Mouse (Mus musculus): ENCODE data around the gene Il31ra. TPM values are rescaled to one million over a fixed set of nuclear protein-coding genes. Genes with fewer than 3 reads are reported as not detected.

Il31ra gene
- polyA plus RNA-seq, 1 experiment from 2014 or later, result 0.06 TPM

DNA sequence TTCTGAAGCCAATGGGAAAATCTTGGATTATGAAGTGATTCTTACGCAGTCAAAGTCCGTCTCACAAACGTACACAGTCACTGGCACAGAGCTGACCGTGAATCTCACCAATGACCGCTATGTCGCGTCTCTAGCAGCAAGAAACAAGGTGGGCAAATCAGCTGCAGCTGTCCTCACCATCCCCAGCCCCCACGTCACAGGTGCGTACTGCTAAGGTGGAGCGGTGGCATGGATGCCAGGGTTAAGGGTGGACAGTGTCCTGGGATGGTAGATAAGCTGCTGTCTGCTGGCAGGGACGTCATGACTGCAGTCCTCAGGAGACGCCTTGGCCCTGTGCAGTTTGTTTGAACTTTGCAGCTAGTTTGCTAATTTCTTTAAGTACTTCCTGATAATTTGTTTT is 99.6 kb downstream of the Il31ra start:
- Histone ChIP-seq H3K9ac (replicated peaks) (no peak overlapping the region), H3K27ac (ENCODE audit: low read depth) (no peak overlapping the region), H3K4me2 (ENCODE audit: low read depth, low read length) (no peak overlapping the region), H3K4me3 (ENCODE audit: low read depth, low read length) (no peak overlapping the region), H3K36me3 (replicated peaks; ENCODE audit: insufficient read depth, low read length) (peaks cover 49% of the 10 kb centered on the region), H3K4me1 (ENCODE audit: insufficient read depth) (no peaks in the 10 kb centered on the region), H3K27me3 (ENCODE audit: insufficient read depth, low read length) (no peaks in the 10 kb centered on the region), H3K9me3 (ENCODE audit: low read length) (no peaks in the 10 kb centered on the region)
- 89% methylated on average over 12 of the region's 12 CpGs for WGBS (ENCODE audit: insufficient replicate concordance)
- TF ChIP-seq EP300 (IDR thresholded peaks at IDR 0.05; ENCODE audit: low read depth) (no peak), CTCF (IDR thresholded peaks at IDR 0.05; ENCODE audit: low read depth) (no peak)
- DNase-seq (no peak), ATAC-seq (no peak)

- no peak overlapping the region for H3K27ac ChIP-seq (ENCODE audit: low read depth)
- H3K4me3 ChIP-seq (ENCODE audit: low read depth, low read length), result no peak overlapping the region
- no peaks in the 10 kb centered on the region for H3K4me1 ChIP-seq (ENCODE audit: insufficient read depth)
- no peak for TF ChIP-seq CTCF (IDR thresholded peaks at IDR 0.05; ENCODE audit: low read depth)
- H3K9ac ChIP-seq (replicated peaks), result no peak overlapping the region
- H3K27me3 ChIP-seq (ENCODE audit: insufficient read depth, low read length), result no peaks in the 10 kb centered on the region
- H3K4me2 ChIP-seq (ENCODE audit: low read depth, low read length), result no peak overlapping the region
- WGBS (ENCODE audit: insufficient replicate concordance), result 63% methylated on average over 1 of the region's 1 CpGs
- peaks cover 48% of the 10 kb centered on the region for H3K36me3 ChIP-seq (replicated peaks; ENCODE audit: insufficient read depth, low read length)
- no peak for DNase-seq
- no peak for ATAC-seq
- H3K9me3 ChIP-seq (ENCODE audit: low read length), result no peaks in the 10 kb centered on the region
Observed at GRCm38 (mm10) chr13:112492285-112492678, 101.9 kb downstream of the Il31ra start.

DNA sequence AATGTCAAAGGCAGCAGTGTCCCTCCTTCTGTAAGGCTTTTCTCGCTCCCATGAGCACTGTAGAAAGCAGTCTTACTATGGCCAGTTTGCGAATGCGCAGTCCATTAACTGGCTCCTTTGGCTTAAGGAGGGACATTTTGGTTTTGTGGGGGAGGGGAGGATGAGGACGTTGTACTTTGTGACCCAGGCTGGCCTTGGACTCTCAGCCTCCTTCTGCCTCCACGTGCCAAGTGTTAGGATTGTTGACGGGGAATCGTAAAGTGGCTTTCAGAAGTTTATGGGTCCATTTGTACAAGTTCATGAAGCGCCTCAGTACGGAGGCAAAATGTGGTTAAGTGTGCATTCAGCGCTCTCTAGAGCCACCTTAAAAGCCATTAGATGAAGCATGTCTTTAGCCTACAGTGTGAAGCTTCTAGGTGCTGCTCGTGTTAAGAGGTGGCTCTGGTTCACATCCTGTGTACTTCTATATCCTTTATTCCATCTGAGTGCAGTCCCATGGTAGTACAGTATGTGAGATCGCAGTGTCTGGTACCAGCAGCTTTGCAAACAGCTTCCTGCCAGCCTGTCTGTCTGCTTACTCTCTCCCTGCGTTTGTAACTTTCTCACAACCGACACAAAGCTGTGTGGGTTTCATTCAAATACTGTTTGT is 102.4 kb downstream of the Il31ra start:
- 78% methylated on average over 14 of the region's 14 CpGs for WGBS (ENCODE audit: insufficient replicate concordance)
- Histone ChIP-seq H3K27ac (ENCODE audit: low read depth) (no peak overlapping the region), H3K9ac (replicated peaks) (no peak overlapping the region), H3K4me3 (ENCODE audit: low read depth, low read length) (no peak overlapping the region), H3K4me1 (ENCODE audit: insufficient read depth) (no peaks in the 10 kb centered on the region), H3K9me3 (ENCODE audit: low read length) (no peaks in the 10 kb centered on the region), H3K36me3 (replicated peaks; ENCODE audit: insufficient read depth, low read length) (peaks cover 47% of the 10 kb centered on the region), H3K27me3 (ENCODE audit: insufficient read depth, low read length) (no peaks in the 10 kb centered on the region), H3K4me2 (ENCODE audit: low read depth, low read length) (no peak overlapping the region)
- no peak for TF ChIP-seq EP300 (IDR thresholded peaks at IDR 0.05; ENCODE audit: low read depth)
- no peak for TF ChIP-seq CTCF (IDR thresholded peaks at IDR 0.05; ENCODE audit: low read depth)
- ATAC-seq (no peak), DNase-seq (no peak)

GRCm38 (mm10) chr13:112490036-112490435 is 104.1 kb downstream of the Il31ra start:
- H3K4me3 ChIP-seq (ENCODE audit: low read depth, low read length), result no peak overlapping the region
- no peak for TF ChIP-seq EP300 (IDR thresholded peaks at IDR 0.05; ENCODE audit: low read depth)
- no peak for TF ChIP-seq CTCF (IDR thresholded peaks at IDR 0.05; ENCODE audit: low read depth)
- WGBS (ENCODE audit: insufficient replicate concordance), result 66% methylated on average over 3 of the region's 3 CpGs

DNA sequence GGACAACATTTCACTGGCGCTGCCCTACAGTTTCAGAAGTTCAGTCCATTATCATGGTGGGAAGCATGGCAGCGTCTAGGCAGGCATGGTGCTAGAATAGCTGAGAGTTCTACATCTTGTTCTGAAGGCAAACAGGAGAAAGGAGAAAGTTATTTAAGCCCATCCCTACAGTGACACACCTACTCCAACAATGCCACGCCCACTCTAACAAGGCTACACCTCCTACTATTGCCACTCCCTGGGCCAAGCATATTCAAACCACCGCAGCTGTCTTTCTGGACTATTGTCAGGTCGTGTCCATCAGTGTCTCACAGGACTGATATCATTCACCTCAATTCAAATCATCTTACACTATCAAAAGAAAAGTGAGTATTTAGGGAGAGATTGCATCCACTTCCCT is 107.5 kb downstream of the Il31ra start:
- H3K27ac ChIP-seq (ENCODE audit: low read depth), result no peak overlapping the region
- DNase-seq, result no peak
- H3K27me3 ChIP-seq (ENCODE audit: insufficient read depth, low read length), result no peaks in the 10 kb centered on the region
- H3K9ac ChIP-seq (replicated peaks), result no peak overlapping the region
- H3K4me3 ChIP-seq (ENCODE audit: low read depth, low read length), result no peak overlapping the region
- H3K9me3 ChIP-seq (ENCODE audit: low read length), result no peaks in the 10 kb centered on the region
- H3K36me3 ChIP-seq (replicated peaks; ENCODE audit: insufficient read depth, low read length), result peaks cover 46% of the 10 kb centered on the region
- no peak overlapping the region for H3K4me2 ChIP-seq (ENCODE audit: low read depth, low read length)
- 85% methylated on average over 5 of the region's 5 CpGs for WGBS (ENCODE audit: insufficient replicate concordance)
- ATAC-seq, result no peak
- TF ChIP-seq CTCF (IDR thresholded peaks at IDR 0.05; ENCODE audit: low read depth) (no peak), EP300 (IDR thresholded peaks at IDR 0.05; ENCODE audit: low read depth) (no peak)
- no peaks in the 10 kb centered on the region for H3K4me1 ChIP-seq (ENCODE audit: insufficient read depth)

More at GRCm38 (mm10) chr13:112490036-112490435, 104.1 kb downstream of the Il31ra start:
- no peak overlapping the region for H3K4me2 ChIP-seq (ENCODE audit: low read depth, low read length)
- no peak for ATAC-seq
- no peak for DNase-seq
- no peak overlapping the region for H3K27ac ChIP-seq (ENCODE audit: low read depth)
- H3K9me3 ChIP-seq (ENCODE audit: low read length), result no peaks in the 10 kb centered on the region
- H3K27me3 ChIP-seq (ENCODE audit: insufficient read depth, low read length), result no peaks in the 10 kb centered on the region
- H3K9ac ChIP-seq (replicated peaks), result no peak overlapping the region
- H3K36me3 ChIP-seq (replicated peaks; ENCODE audit: insufficient read depth, low read length), result peaks cover 53% of the 10 kb centered on the region
- H3K4me1 ChIP-seq (ENCODE audit: insufficient read depth), result no peaks in the 10 kb centered on the region

GRCm38 (mm10) chr13:112486236-112486635 is 107.9 kb downstream of the Il31ra start:
- Histone ChIP-seq H3K4me2 (ENCODE audit: low read depth, low read length) (no peak overlapping the region), H3K4me3 (ENCODE audit: low read depth, low read length) (no peak overlapping the region), H3K27ac (ENCODE audit: low read depth) (no peak overlapping the region), H3K9ac (replicated peaks) (no peak overlapping the region), H3K36me3 (replicated peaks; ENCODE audit: insufficient read depth, low read length) (peaks cover 50% of the 10 kb centered on the region), H3K9me3 (ENCODE audit: low read length) (no peaks in the 10 kb centered on the region), H3K27me3 (ENCODE audit: insufficient read depth, low read length) (no peaks in the 10 kb centered on the region), H3K4me1 (ENCODE audit: insufficient read depth) (no peaks in the 10 kb centered on the region)
- ATAC-seq (no peak), DNase-seq (no peak)
- 85% methylated on average over 5 of the region's 5 CpGs for WGBS (ENCODE audit: insufficient replicate concordance)
- TF ChIP-seq CTCF (IDR thresholded peaks at IDR 0.05; ENCODE audit: low read depth) (no peak), EP300 (IDR thresholded peaks at IDR 0.05; ENCODE audit: low read depth) (no peak)
